Mouse (Mus musculus) ovary, postnatal 14 days (tissue): ENCODE data around the gene Clba1.

ENCODE experiments used
- DNase-seq: peaks from one replicate; pipeline ENCODE4 v3.0.0; 2022; ENCODE audit warnings: low spot score

Clba1 gene

DNA sequence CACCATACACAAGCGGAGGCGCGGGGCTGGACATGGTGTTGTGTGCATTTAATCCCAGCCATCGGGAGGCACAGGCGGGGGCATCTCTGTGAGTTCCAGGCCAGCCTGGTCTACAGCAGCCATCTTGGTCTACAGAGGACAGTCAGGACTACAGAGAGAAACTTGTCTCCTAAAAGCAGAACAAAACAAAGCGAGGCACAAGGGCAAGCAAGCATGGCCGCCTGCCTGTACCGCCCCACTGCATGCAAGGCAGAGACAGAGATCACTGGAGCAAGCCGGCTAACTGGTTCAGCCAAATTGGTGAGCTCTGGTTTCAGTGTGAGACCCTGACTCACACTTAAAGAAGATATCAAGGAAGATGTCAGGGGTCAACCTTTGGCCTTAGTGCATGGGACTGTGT is 41.6 kb downstream of the Clba1 start:
- DNase-seq: no peak

GRCm38 (mm10) chr12:112851116-112851515 is 42.4 kb downstream of the Clba1 start:
- DNase-seq: no peak

DNA sequence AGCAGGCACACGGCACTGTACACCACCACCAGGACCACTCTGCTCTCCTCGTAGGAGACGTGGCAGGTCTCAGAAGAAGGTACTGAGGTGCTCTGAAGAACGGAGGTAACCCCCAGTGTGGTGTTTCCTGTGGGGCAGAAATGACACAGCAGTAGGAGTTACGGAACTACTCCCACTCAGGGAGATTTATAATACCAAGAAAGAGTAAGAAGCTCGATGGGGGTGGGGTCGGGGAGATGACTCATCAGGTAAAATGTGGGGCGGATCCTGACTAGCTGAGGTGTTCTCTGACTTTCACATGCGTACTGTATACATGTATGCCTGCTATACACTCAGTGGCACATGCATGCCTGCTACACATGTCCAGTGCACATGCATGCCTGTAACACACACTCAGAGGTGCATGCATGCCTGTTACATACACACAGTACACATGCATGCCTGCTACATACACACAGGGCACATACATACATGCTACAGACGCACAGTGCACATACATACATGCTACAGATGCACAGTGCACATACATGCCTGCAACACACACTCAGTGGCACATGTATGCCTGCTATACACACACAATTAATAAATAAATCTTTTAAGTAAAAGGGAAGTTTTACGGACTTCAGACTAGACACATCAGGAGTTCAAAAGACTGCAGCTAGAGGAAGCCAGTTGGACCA is 44.5 kb downstream of the Clba1 start:
- DNase-seq: no peak

- DNase-seq: no peak
Observed at GRCm38 (mm10) chr12:112854610-112855333, 46.0 kb downstream of the Clba1 start.

GRCm38 (mm10) chr12:112856338-112856737 is 47.6 kb downstream of the Clba1 start:
- no peak for DNase-seq

DNA sequence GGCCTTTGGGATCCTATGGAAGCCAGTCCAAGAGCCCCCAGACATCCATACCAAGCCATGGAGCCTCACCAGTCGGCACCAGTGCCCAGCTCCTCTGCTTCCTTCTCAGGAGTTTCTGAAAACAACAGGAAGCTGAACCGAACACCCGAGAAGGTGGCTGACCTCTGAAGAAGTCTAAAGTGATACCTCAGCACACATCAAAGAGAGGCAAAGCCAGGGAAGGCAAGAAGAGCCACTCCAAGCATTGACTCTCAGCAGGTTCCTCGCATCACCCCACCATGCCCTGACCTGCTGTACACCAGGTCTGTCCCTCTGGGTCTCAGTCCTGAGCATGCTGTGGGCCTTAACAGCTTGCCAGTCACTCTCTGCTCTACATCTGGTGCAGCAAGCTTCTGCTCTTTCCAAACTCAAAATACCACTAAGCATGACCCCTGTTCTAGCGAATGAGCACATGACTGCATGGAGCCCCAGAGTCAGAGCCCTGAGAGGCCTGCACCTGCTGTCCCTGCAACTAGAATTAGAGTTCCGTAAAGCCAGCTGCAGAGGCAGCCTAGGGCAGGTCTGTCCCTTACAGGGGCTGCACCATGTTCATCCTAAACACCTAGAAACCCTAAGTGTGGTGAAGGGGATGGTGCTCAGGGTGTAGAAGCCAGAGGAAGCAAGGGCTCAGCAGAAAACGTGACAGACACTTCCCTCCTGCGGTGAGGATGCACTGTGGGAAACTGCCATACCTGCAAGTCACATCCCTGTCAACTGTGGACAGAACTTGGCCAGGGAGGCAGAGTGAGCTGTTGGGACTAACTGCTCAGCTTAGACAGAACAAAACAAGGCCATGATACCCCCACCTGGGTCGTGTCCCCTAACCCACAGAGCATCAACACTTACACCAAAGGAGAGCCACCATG is 48.5 kb downstream of the Clba1 start:
- no peak for DNase-seq

- no peak for DNase-seq
Observed at GRCm38 (mm10) chr12:112858581-112859336, 50.0 kb downstream of the Clba1 start.

GRCm38 (mm10) chr12:112859930-112860329 is 51.2 kb downstream of the Clba1 start:
- no peak for DNase-seq

DNA sequence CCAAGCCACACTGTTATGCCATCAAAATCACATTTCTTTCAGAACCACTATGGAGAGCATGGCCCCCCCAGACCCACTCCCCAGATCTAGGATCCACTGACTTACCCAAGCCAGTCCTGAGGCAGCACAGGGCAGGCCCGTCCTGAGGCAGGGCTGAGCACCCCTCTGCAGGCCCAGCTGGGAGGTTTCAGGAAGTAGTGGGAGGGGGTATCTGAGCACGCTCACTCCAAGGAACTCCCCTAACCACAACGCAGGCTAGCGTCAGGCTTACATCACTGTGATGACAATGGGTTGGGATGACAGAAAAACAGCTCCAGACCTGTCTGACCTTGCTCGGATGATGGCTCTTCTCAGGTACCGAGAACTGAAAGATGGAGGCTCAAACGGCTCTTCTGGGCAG is 52.0 kb downstream of the Clba1 start:
- no peak for DNase-seq

DNA sequence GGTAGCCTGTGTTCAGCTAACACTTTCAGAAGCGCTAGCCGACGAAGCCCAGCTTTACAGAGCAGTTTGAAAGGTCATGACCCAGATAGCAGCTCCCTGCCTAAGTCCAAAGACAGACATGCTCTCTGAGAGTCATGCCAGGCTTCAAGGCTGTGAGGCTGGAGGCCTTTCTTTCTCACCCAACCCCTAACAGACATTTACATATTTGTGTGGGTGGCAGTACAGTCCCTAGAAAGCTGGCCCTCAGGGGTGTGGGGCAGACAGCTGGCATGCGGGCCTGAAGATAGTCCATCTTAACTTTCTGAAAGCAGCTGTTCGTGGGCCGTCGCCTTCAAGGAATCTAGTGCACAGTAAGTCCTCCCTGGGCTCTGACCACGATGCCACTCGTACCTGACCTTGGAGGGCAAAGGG is 53.2 kb downstream of the Clba1 start:
- DNase-seq: no peak

- no peak for DNase-seq
Observed at GRCm38 (mm10) chr12:112864804-112865203, 56.1 kb downstream of the Clba1 start.
